Mouse (Mus musculus): ENCODE data around the gene Rp9.
"Not testable (repeated sequence)": the region's sequence is repeated elsewhere in the genome, so short reads cannot be mapped to it uniquely, and the experiment has no call there.

- not testable (repeated sequence) for TF ChIP-seq POLR2A, CTCF (IDR thresholded peaks at IDR 0.05; ENCODE audit: extremely low read depth, insufficient read depth, low read length)
These were observed 66.0 kb downstream of the Rp9 start for GRCm38 (mm10) chr9:22403501-22403900.
